In genomic region chr4:82763586-82763985, GRCm38 (mm10) we compare ENCODE assay signal across 15 mouse cellular contexts. TPM values are rescaled to one million over a fixed set of nuclear protein-coding genes. Genes with fewer than 3 reads are reported as not detected.
"Had no signal": no experiment of that assay in that cellular context is flagged by ENCODE, and none has a peak within 500 bp of the region (broad histone marks: within the 10 kb centered on the region; RNA-seq: fewer than 3 reads in every experiment).

No protein-coding gene starts in this region.

- H3K36me3 ChIP-seq: intestine, embryonic 15.5 days; neural tube, embryonic 13.5 days had no signal

- H3K4me1 ChIP-seq: intestine, embryonic 15.5 days had no signal

- H3K4me3 ChIP-seq: intestine, embryonic 15.5 days; neural tube, embryonic 13.5 days had no signal

- H3K9ac ChIP-seq: intestine, embryonic 15.5 days; liver, embryonic 14.5 days; neural tube, embryonic 13.5 days had no signal

- DNase-seq: kidney, adult 18-20 months; kidney, postnatal 36 days; layer of hippocampus, adult 9-11 months; layer of hippocampus, postnatal 36 days; liver; lung, adult 18-20 months; midbrain, embryonic 14.5 days; retina, postnatal 1 day; right cerebral cortex, postnatal 14 days; thymus, adult 18-20 months; thymus, postnatal 14 days had no signal

- H3K4me2 ChIP-seq: intestine, embryonic 15.5 days had no signal

- H3K27me3 ChIP-seq: intestine, embryonic 15.5 days; neural tube, embryonic 13.5 days had no signal

- H3K27ac ChIP-seq: intestine, embryonic 15.5 days; liver, embryonic 14.5 days had no signal

- ATAC-seq: intestine, embryonic 15.5 days had no signal

- H3K9me3 ChIP-seq: intestine, embryonic 15.5 days; neural tube, embryonic 13.5 days had no signal

RNA-seq across cellular contexts. Expression of gene Nfib, which starts 58.0 kb away (rescaled TPM):
- total RNA-seq: megakaryocyte-erythroid progenitor cell, adult 5-6 weeks had no signal
